Comparison of ENCODE assay signal across 13 mouse cellular contexts in genomic region chr4:142223898-142224645, GRCm38 (mm10). TPM values are rescaled to one million over a fixed set of nuclear protein-coding genes. Genes with fewer than 3 reads are reported as not detected.
DNase-seq lines count a peak whose midpoint lies in the region; ATAC-seq and TF ChIP-seq lines count a peak whose summit lies in the region.
"Had no signal": no experiment of that assay in that cellular context is flagged by ENCODE, and none has a peak within 500 bp of the region (broad histone marks: within the 10 kb centered on the region; RNA-seq: fewer than 3 reads in every experiment).

No protein-coding gene starts in this region.

- no peak for TF ChIP-seq EP300 in stomach, postnatal 0 days (optimal IDR thresholded peaks at IDR 0.05)

- peaks cover 76% of the 10 kb centered on the region for H3K4me1 ChIP-seq in forebrain, embryonic 10.5 days
- H3K4me1 ChIP-seq in forebrain, postnatal 0 days (ENCODE audit: insufficient read depth) = no peaks in the 10 kb centered on the region
- peaks cover 26% of the 10 kb centered on the region for H3K4me1 ChIP-seq in stomach, postnatal 0 days (replicated peaks; ENCODE audit: control insufficient read depth, insufficient read depth)

- WGBS in forebrain, embryonic 10.5 days = 73% methylated on average over 9 of the region's 9 CpGs
- 82% methylated on average over 9 of the region's 9 CpGs for WGBS in forebrain, postnatal 0 days
- 52% methylated on average over 9 of the region's 9 CpGs for WGBS in stomach, postnatal 0 days

- no peak for TF ChIP-seq CTCF in forebrain, postnatal 0 days (IDR thresholded peaks at IDR 0.05; ENCODE audit: low read depth)
- TF ChIP-seq CTCF in stomach, postnatal 0 days (IDR thresholded peaks at IDR 0.05; ENCODE audit: low read depth) = no peak

- H3K9me3 ChIP-seq in forebrain, embryonic 10.5 days = no peaks in the 10 kb centered on the region
- H3K9me3 ChIP-seq in forebrain, postnatal 0 days (ENCODE audit: low read length) = no peaks in the 10 kb centered on the region
- H3K9me3 ChIP-seq in stomach, postnatal 0 days (ENCODE audit: control insufficient read depth, low read length) = no peaks in the 10 kb centered on the region
- H3K9me3 ChIP-seq: liver, embryonic 12.5 days had no signal

- H3K4me3 ChIP-seq in forebrain, embryonic 10.5 days = no peak overlapping the region
- H3K4me3 ChIP-seq in forebrain, postnatal 0 days (ENCODE audit: low read depth, low read length) = no peak overlapping the region
- H3K4me3 ChIP-seq in stomach, postnatal 0 days (ENCODE audit: low read depth, low read length) = no peak overlapping the region
- H3K4me3 ChIP-seq: liver, embryonic 12.5 days had no signal

- peak overlapping the region; percentile 74 for H3K27ac ChIP-seq in forebrain, embryonic 10.5 days
- H3K27ac ChIP-seq in forebrain, postnatal 0 days (ENCODE audit: low read depth, low read length) = no peak overlapping the region
- peak overlapping the region; percentile 75 for H3K27ac ChIP-seq in stomach, postnatal 0 days (replicated peaks)
- H3K27ac ChIP-seq: liver, embryonic 12.5 days had no signal

- no peaks in the 10 kb centered on the region for H3K27me3 ChIP-seq in forebrain, embryonic 10.5 days (ENCODE audit: poor library complexity, severe bottlenecking)
- no peaks in the 10 kb centered on the region for H3K27me3 ChIP-seq in forebrain, postnatal 0 days (ENCODE audit: insufficient read depth, low read length)
- H3K27me3 ChIP-seq in stomach, postnatal 0 days (ENCODE audit: control insufficient read depth, insufficient read depth, low read length) = no peaks in the 10 kb centered on the region
- H3K27me3 ChIP-seq: liver, embryonic 12.5 days had no signal

- no peak overlapping the region for H3K4me2 ChIP-seq in forebrain, postnatal 0 days (ENCODE audit: low read depth)
- H3K4me2 ChIP-seq in stomach, postnatal 0 days (replicated peaks; ENCODE audit: low read depth) = no peak overlapping the region
- H3K4me2 ChIP-seq: liver, embryonic 12.5 days had no signal

- no peak for DNase-seq in forebrain, embryonic 10.5 days (ENCODE audit: extremely low spot score, low spot score)
- no peak for DNase-seq in forebrain, postnatal 0 days
- DNase-seq in lung, postnatal 10 days = peak; percentile 69
- no peak for DNase-seq in lung, postnatal 14 days
- DNase-seq in kidney, postnatal 14 days = peak; percentile 71
- no peak for DNase-seq in stomach, postnatal 0 days (ENCODE audit: low spot score)
- no peak for DNase-seq in right cerebral cortex, adult 18-20 months
- no peak for DNase-seq in left cerebral cortex, adult 9 months (ENCODE audit: low spot score in 2 of 2)
- DNase-seq: heart, postnatal 36 days; midbrain, embryonic 14.5 days; thymus, postnatal 4 days had no signal

- no peak for ATAC-seq in forebrain, postnatal 0 days
- no peak for ATAC-seq in stomach, postnatal 0 days (ENCODE audit: low FRiP score, low TSS enrichment)
- ATAC-seq: liver, embryonic 12.5 days had no signal

- no peak overlapping the region for H3K9ac ChIP-seq in forebrain, postnatal 0 days
- H3K9ac ChIP-seq in stomach, postnatal 0 days (ENCODE audit: low read length) = 0 out of 2 replicates have a peak overlapping the region, but pooled peaks have one; percentile 4
- H3K9ac ChIP-seq: liver, embryonic 12.5 days had no signal

- H3K36me3 ChIP-seq in forebrain, embryonic 10.5 days (replicated peaks) = no peaks in the 10 kb centered on the region
- H3K36me3 ChIP-seq in forebrain, postnatal 0 days (ENCODE audit: insufficient read depth) = no peaks in the 10 kb centered on the region
- no peaks in the 10 kb centered on the region for H3K36me3 ChIP-seq in stomach, postnatal 0 days (ENCODE audit: control insufficient read depth, insufficient read depth, low read length)
- H3K36me3 ChIP-seq: G1E; liver, embryonic 12.5 days had no signal

RNA-seq across cellular contexts. Expression of gene Kazn, which starts 15.1 kb away (rescaled TPM):
- polyA plus RNA-seq in forebrain, embryonic 10.5 days (2016; fragmentation: Nextera tagmentation; extraction: Ambion mirVana) = 11.4 and 11.8 TPM in 2 replicates
- 48.4 and 56.4 TPM in 2 replicates for total RNA-seq in forebrain, postnatal 0 days (2014; rRNA removed)
- 15.1 and 18.7 TPM in 2 replicates for polyA plus RNA-seq in forebrain, postnatal 0 days (2015; fragmentation: Nextera tagmentation; extraction: Ambion mirVana)
- polyA plus RNA-seq in stomach, postnatal 0 days (2015; fragmentation: Nextera tagmentation; extraction: Ambion mirVana) = 11.4 and 13.6 TPM in 2 replicates
- polyA plus RNA-seq: G1E had no signal

Comparison
In these comparisons a context has a peak if more than half of its experiments do, and no peak if none do; other contexts are left out.
1. DNase-seq: peak in lung, postnatal 10 days (single experiment) and kidney, postnatal 14 days (single experiment); none in forebrain, embryonic 10.5 days (single experiment), forebrain, postnatal 0 days (single experiment), lung, postnatal 14 days (single experiment), stomach, postnatal 0 days (single experiment), right cerebral cortex, adult 18-20 months (single experiment) and left cerebral cortex, adult 9 months (0 of 2).